Comparison of ENCODE assay signal across 28 mouse cellular contexts in genomic region chr5:149658741-149659413, GRCm38 (mm10). TPM values are rescaled to one million over a fixed set of nuclear protein-coding genes. Genes with fewer than 3 reads are reported as not detected.
DNase-seq lines count a peak whose midpoint lies in the region; ATAC-seq and TF ChIP-seq lines count a peak whose summit lies in the region.
"Had no signal": no experiment of that assay in that cellular context is flagged by ENCODE, and none has a peak within 500 bp of the region (broad histone marks: within the 10 kb centered on the region; RNA-seq: fewer than 3 reads in every experiment).

No protein-coding gene starts in this region.

- no peak overlapping the region for H3K27ac ChIP-seq in midbrain, embryonic 13.5 days
- no peak overlapping the region for H3K27ac ChIP-seq in midbrain, postnatal 0 days (ENCODE audit: low read depth, low read length)
- H3K27ac ChIP-seq in limb, embryonic 10.5 days: no peak overlapping the region
- H3K27ac ChIP-seq: embryonic facial prominence, embryonic 12.5 days; embryonic facial prominence, embryonic 15.5 days; gastrocnemius, adult 2 months; hindbrain, embryonic 14.5 days; hindbrain, postnatal 0 days had no signal

- H3K4me3 ChIP-seq in midbrain, embryonic 13.5 days (replicated peaks): no peak overlapping the region
- no peak overlapping the region for H3K4me3 ChIP-seq in midbrain, postnatal 0 days (ENCODE audit: low read depth, low read length)
- no peak overlapping the region for H3K4me3 ChIP-seq in limb, embryonic 10.5 days
- H3K4me3 ChIP-seq: embryonic facial prominence, embryonic 12.5 days; embryonic facial prominence, embryonic 15.5 days; gastrocnemius, adult 2 months had no signal

- WGBS in midbrain, embryonic 13.5 days: 63% methylated on average over 9 of the region's 9 CpGs
- 50% methylated on average over 9 of the region's 9 CpGs for WGBS in midbrain, postnatal 0 days
- 75% methylated on average over 9 of the region's 9 CpGs for WGBS in limb, embryonic 10.5 days

- H3K9ac ChIP-seq in midbrain, embryonic 13.5 days (replicated peaks): no peak overlapping the region
- no peak overlapping the region for H3K9ac ChIP-seq in midbrain, postnatal 0 days (replicated peaks; ENCODE audit: low read length, poor library complexity, severe bottlenecking)
- H3K9ac ChIP-seq: embryonic facial prominence, embryonic 12.5 days; embryonic facial prominence, embryonic 15.5 days; forebrain, postnatal 0 days; hindbrain, embryonic 14.5 days had no signal

- H3K4me1 ChIP-seq in midbrain, embryonic 13.5 days (replicated peaks): 0 out of 2 replicates have a peak, but pooled peaks cover 3% of the 10 kb centered on the region
- no peaks in the 10 kb centered on the region for H3K4me1 ChIP-seq in midbrain, postnatal 0 days (ENCODE audit: insufficient read depth, low read length)
- peaks cover 2% of the 10 kb centered on the region; the same call in 1 of the 2 replicates for H3K4me1 ChIP-seq in limb, embryonic 10.5 days
- H3K4me1 ChIP-seq: embryonic facial prominence, embryonic 12.5 days; embryonic facial prominence, embryonic 15.5 days had no signal

- TF ChIP-seq CTCF in midbrain, postnatal 0 days (IDR thresholded peaks at IDR 0.05): no peak

- 0 out of 2 replicates have a peak, but pooled peaks cover 4% of the 10 kb centered on the region for H3K9me3 ChIP-seq in midbrain, embryonic 13.5 days
- no peaks in the 10 kb centered on the region for H3K9me3 ChIP-seq in midbrain, postnatal 0 days (ENCODE audit: low read length)
- no peaks in the 10 kb centered on the region for H3K9me3 ChIP-seq in limb, embryonic 10.5 days (replicated peaks)
- H3K9me3 ChIP-seq: embryonic facial prominence, embryonic 12.5 days; embryonic facial prominence, embryonic 15.5 days had no signal

- no peaks in the 10 kb centered on the region for H3K36me3 ChIP-seq in midbrain, embryonic 13.5 days
- H3K36me3 ChIP-seq in midbrain, postnatal 0 days (ENCODE audit: insufficient read depth, low read length): no peaks in the 10 kb centered on the region
- H3K36me3 ChIP-seq in limb, embryonic 10.5 days: no peaks in the 10 kb centered on the region
- H3K36me3 ChIP-seq: embryonic facial prominence, embryonic 12.5 days; embryonic facial prominence, embryonic 15.5 days; G1E had no signal

- no peak for DNase-seq in midbrain, postnatal 0 days (ENCODE audit: low spot score)
- peak; percentile 33 for DNase-seq in ES-CJ7 (ENCODE audit: low read depth, low spot score)
- DNase-seq in MEL-GATA-1-ER (ENCODE audit: extremely low read depth, low read depth): peak; percentile 46
- DNase-seq in limb, embryonic 10.5 days (ENCODE audit: low spot score): no peak
- no peak for DNase-seq in right cerebral cortex, postnatal 10 days (ENCODE audit: low spot score in 2 of 2)
- DNase-seq: adrenal gland, adult 8-10 months; adrenal gland, postnatal 36 days; B cell, adult 2 months; cerebellum, adult 11 months; cerebellum, adult 2 months; cerebellum, adult 9-11 months; cerebellum, postnatal 25 days; forebrain, postnatal 0 days; gastrocnemius, adult 2 months; gastrocnemius, postnatal 14 days; heart, adult 11 months had no signal

- ATAC-seq in midbrain, embryonic 13.5 days: 0 out of 2 replicates have a peak, but pooled peaks have one; percentile 58
- no peak for ATAC-seq in midbrain, postnatal 0 days (ENCODE audit: low FRiP score)
- no peak for ATAC-seq in activated CD4-positive, CD25-positive, alpha-beta regulatory T cell, adult 4 months
- ATAC-seq: forebrain, embryonic 14.5 days; forebrain, postnatal 0 days; hindbrain, postnatal 0 days; inflammation-experienced regulatory T-cells, adult 6 months; intestine, embryonic 16.5 days had no signal

- H3K4me2 ChIP-seq in midbrain, embryonic 13.5 days (replicated peaks): no peak overlapping the region
- H3K4me2 ChIP-seq in midbrain, postnatal 0 days (ENCODE audit: low read depth, low read length, poor library complexity, severe bottlenecking): no peak overlapping the region
- H3K4me2 ChIP-seq: embryonic facial prominence, embryonic 12.5 days; embryonic facial prominence, embryonic 15.5 days; heart, embryonic 11.5 days; hindbrain, embryonic 14.5 days had no signal

- no peaks in the 10 kb centered on the region for H3K27me3 ChIP-seq in midbrain, embryonic 13.5 days
- no peaks in the 10 kb centered on the region for H3K27me3 ChIP-seq in midbrain, postnatal 0 days (ENCODE audit: insufficient read depth, low read length)
- H3K27me3 ChIP-seq in limb, embryonic 10.5 days (ENCODE audit: low read depth, poor library complexity, severe bottlenecking): no peaks in the 10 kb centered on the region
- H3K27me3 ChIP-seq: CH12.LX; embryonic facial prominence, embryonic 12.5 days; embryonic facial prominence, embryonic 15.5 days had no signal

RNA-seq across cellular contexts. Expression of gene B3glct, which starts 19.2 kb away (rescaled TPM):
- polyA plus RNA-seq in midbrain, embryonic 13.5 days (2015; fragmentation: Nextera tagmentation; extraction: Ambion mirVana): 13.6 and 13.9 TPM in 2 replicates
- 25.6 and 32.2 TPM in 2 replicates for total RNA-seq in midbrain, postnatal 0 days (2014; rRNA removed)
- polyA plus RNA-seq in midbrain, postnatal 0 days (2015; fragmentation: Nextera tagmentation; extraction: Ambion mirVana): 18.1 TPM in 2 replicates
- 20.4 and 21.1 TPM in 2 replicates for polyA plus RNA-seq in limb, embryonic 10.5 days (2016; fragmentation: Nextera tagmentation; extraction: Ambion mirVana)
- 1 to 10 TPM; 2.4 to 2.9 TPM for polyA plus RNA-seq in activated CD4-positive, CD25-positive, alpha-beta regulatory T cell, adult 4 months (2017; shearing (Covaris generic))

RNA-seq across cellular contexts. Expression of gene Hsph1, which starts 22.7 kb away (rescaled TPM):
- polyA plus RNA-seq in midbrain, embryonic 13.5 days (2015; fragmentation: Nextera tagmentation; extraction: Ambion mirVana): 90.5 and 101 TPM in 2 replicates
- 28.5 and 38.1 TPM in 2 replicates for total RNA-seq in midbrain, postnatal 0 days (2014; rRNA removed)
- polyA plus RNA-seq in midbrain, postnatal 0 days (2015; fragmentation: Nextera tagmentation; extraction: Ambion mirVana): 66.6 and 74.1 TPM in 2 replicates
- polyA plus RNA-seq in limb, embryonic 10.5 days (2016; fragmentation: Nextera tagmentation; extraction: Ambion mirVana): 129 and 164 TPM in 2 replicates
- polyA plus RNA-seq in activated CD4-positive, CD25-positive, alpha-beta regulatory T cell, adult 4 months (2017; shearing (Covaris generic)): 10 to 100 TPM; 25.6 to 27.9 TPM

Comparison
In these comparisons a context has a peak if more than half of its experiments do, and no peak if none do; other contexts are left out.
1. DNase-seq: peak in ES-CJ7 (single experiment) and MEL-GATA-1-ER (single experiment); none in midbrain, postnatal 0 days (single experiment), limb, embryonic 10.5 days (single experiment) and right cerebral cortex, postnatal 10 days (0 of 2).